ENCODE assay signal across 8 mouse cellular contexts in the genomic region with DNA sequence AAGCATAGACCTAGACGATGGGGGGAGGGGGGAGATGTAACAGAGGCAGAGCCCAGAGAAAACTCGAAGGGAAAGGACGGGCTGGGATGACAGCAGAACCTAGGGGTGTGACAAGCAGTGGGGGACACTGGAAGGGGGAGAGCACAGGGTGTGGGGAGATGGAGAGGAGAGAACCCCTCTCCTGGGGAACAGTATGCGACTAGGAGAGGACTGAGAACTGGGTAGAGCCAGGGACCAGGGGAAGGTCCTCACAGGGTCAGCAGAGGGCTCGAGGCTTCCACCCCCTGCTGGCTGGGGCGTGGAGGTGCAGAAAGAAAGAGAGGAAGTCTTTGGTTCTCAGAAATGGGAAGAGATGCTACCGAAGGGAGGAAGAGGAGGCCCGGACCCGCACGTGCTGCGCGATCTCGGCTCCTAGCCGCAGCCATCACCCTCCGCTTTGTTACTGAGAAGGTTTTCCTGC. TPM values are rescaled to one million over a fixed set of nuclear protein-coding genes. Genes with fewer than 3 reads are reported as not detected.
DNase-seq lines count a peak whose midpoint lies in the region; ATAC-seq and TF ChIP-seq lines count a peak whose summit lies in the region.

No protein-coding gene starts in this region.

- H3K27me3 ChIP-seq in kidney, embryonic 14.5 days (ENCODE audit: control insufficient read depth, insufficient read depth, low read length) = peaks cover 68% of the 10 kb centered on the region
- peaks cover 59% of the 10 kb centered on the region for H3K27me3 ChIP-seq in small intestine, adult 2 months (ENCODE audit: control insufficient read depth, insufficient read depth, low read length)

- 0 out of 2 replicates have a peak, but pooled peaks cover 3% of the 10 kb centered on the region for H3K4me1 ChIP-seq in kidney, embryonic 14.5 days (ENCODE audit: control insufficient read depth, insufficient read depth, low read length)
- peaks cover 5% of the 10 kb centered on the region for H3K4me1 ChIP-seq in small intestine, adult 2 months (ENCODE audit: control insufficient read depth, insufficient read depth, insufficient read length, low read length)

- no peak overlapping the region; the same call in 1 of the 2 replicates for H3K4me2 ChIP-seq in kidney, embryonic 14.5 days (replicated peaks; ENCODE audit: low read depth, low read length)

- peak; percentile 72; the same call in 1 of the 2 replicates for TF ChIP-seq CTCF in small intestine, adult 2 months (IDR thresholded peaks at IDR 0.05; ENCODE audit: extremely low read depth, insufficient read length, insufficient replicate concordance, low read depth, low read length)

- no peak overlapping the region for H3K27ac ChIP-seq in kidney, embryonic 14.5 days (ENCODE audit: low read depth, low read length)
- no peak overlapping the region for H3K27ac ChIP-seq in small intestine, adult 2 months (ENCODE audit: insufficient read depth, low read depth, low read length)

- H3K9me3 ChIP-seq in kidney, embryonic 14.5 days (ENCODE audit: control insufficient read depth, low read length) = no peaks in the 10 kb centered on the region

- H3K36me3 ChIP-seq in kidney, embryonic 14.5 days (ENCODE audit: control insufficient read depth, insufficient read depth, low read length) = no peaks in the 10 kb centered on the region
- no peaks in the 10 kb centered on the region for H3K36me3 ChIP-seq in small intestine, adult 2 months (ENCODE audit: control insufficient read depth, insufficient read depth, low read length)

- H3K4me3 ChIP-seq in kidney, embryonic 14.5 days (ENCODE audit: low read length) = no peak overlapping the region; the same call in 1 of the 2 replicates
- H3K4me3 ChIP-seq in small intestine, adult 2 months (ENCODE audit: low read depth, low read length) = peak overlapping the region; percentile 6; the same call in 1 of the 2 replicates

- peak; percentile 11 for DNase-seq in 3T3-L1 (ENCODE audit: low read depth, low spot score)
- peak; percentile 70 for DNase-seq in CD4-positive, CD25-positive, alpha-beta regulatory T cell, adult 2 months (ENCODE audit: low read depth, low spot score)
- peak; percentile 48 for DNase-seq in cerebellum, adult 8-10 months
- DNase-seq in forelimb bud, embryonic 11.5 days (ENCODE audit: low read depth, low spot score) = peak; percentile 33
- DNase-seq in lung, postnatal 36 days = peak; percentile 35
- no peak for DNase-seq in c-Kit-positive CD71-positive TER-119-positive erythroid progenitor cells, embryonic 14.5 days (ENCODE audit: low spot score)

- ATAC-seq in kidney, embryonic 14.5 days (ENCODE audit: low FRiP score, low TSS enrichment) = peak; percentile 32; the same call in 1 of the 2 replicates

- 0% methylated on average over 13 of the region's 15 CpGs for WGBS in kidney, embryonic 14.5 days
- WGBS in small intestine, adult 2 months = 3% methylated on average over 15 of the region's 15 CpGs

- TF ChIP-seq POLR2A in small intestine, adult 2 months (IDR thresholded peaks at IDR 0.05; ENCODE audit: low read depth, low read length) = no peak; the same call in 1 of the 2 replicates

- H3K9ac ChIP-seq in kidney, embryonic 14.5 days (ENCODE audit: low read depth, low read length) = no peak overlapping the region

RNA-seq across cellular contexts. Expression of gene Pou2f2, which starts 1.8 kb away (rescaled TPM):
- 0.39 and 0.90 TPM in 2 replicates for polyA plus RNA-seq in kidney, embryonic 14.5 days (2014; fragmentation: Nextera tagmentation; extraction: Ambion mirVana)
- polyA plus RNA-seq in small intestine, adult 2 months (2012; rRNA removed) = 2.9 and 6.9 TPM in 2 replicates

RNA-seq across cellular contexts. Expression of gene Dedd2, which starts 39.1 kb away (rescaled TPM):
- polyA plus RNA-seq in kidney, embryonic 14.5 days (2014; fragmentation: Nextera tagmentation; extraction: Ambion mirVana) = 8.7 and 10.8 TPM in 2 replicates
- polyA plus RNA-seq in small intestine, adult 2 months (2012; rRNA removed) = 44.2 and 135 TPM in 2 replicates

RNA-seq across cellular contexts. Expression of gene Zfp526, which starts 39.9 kb away (rescaled TPM):
- 2.2 and 4.2 TPM in 2 replicates for polyA plus RNA-seq in kidney, embryonic 14.5 days (2014; fragmentation: Nextera tagmentation; extraction: Ambion mirVana)
- polyA plus RNA-seq in small intestine, adult 2 months (2012; rRNA removed) = 5.8 and 8.7 TPM in 2 replicates

RNA-seq across cellular contexts. Expression of gene Gsk3a, which starts 56.3 kb away (rescaled TPM):
- 15.7 and 18.5 TPM in 2 replicates for polyA plus RNA-seq in kidney, embryonic 14.5 days (2014; fragmentation: Nextera tagmentation; extraction: Ambion mirVana)
- polyA plus RNA-seq in small intestine, adult 2 months (2012; rRNA removed) = 77.7 and 163 TPM in 2 replicates
